Mouse (Mus musculus): ENCODE measurements around the gene Nav2.

- TF ChIP-seq CTCF (IDR thresholded peaks at IDR 0.05; ENCODE audit: borderline replicate concordance, extremely low read depth, insufficient read depth, insufficient read length) (no peak), POLR2A (IDR thresholded peaks at IDR 0.05; ENCODE audit: borderline replicate concordance, extremely low read depth, insufficient read depth, insufficient read length, poor library complexity, severe bottlenecking) (no peak)
Measured at GRCm38 (mm10) chr7:49397441-49398003, 489.0 kb downstream of the Nav2 start.
